Mouse (Mus musculus) gastrocnemius, adult 2 months (tissue): ENCODE data around the gene Mrps21. TPM values are rescaled to one million over a fixed set of nuclear protein-coding genes. Genes with fewer than 3 reads are reported as not detected.
"Not testable (repeated sequence)": the region's sequence is repeated elsewhere in the genome, so short reads cannot be mapped to it uniquely, and the experiment has no call there.

ENCODE experiments used
- DNase-seq: peaks from one replicate; pipeline ENCODE4 v3.0.0; 2022
- H3K27ac ChIP-seq: fragments of 200-600 bp; 2 replicates; pipeline ENCODE4 v1.8.1; 2022; ENCODE audit warnings: mild to moderate bottlenecking
- H3K4me3 ChIP-seq: fragments of 200-600 bp; 2 replicates; pipeline ENCODE4 v1.8.1; 2022; ENCODE audit warnings: mild to moderate bottlenecking, moderate library complexity
- CTCF ChIP-seq: fragments of 200-600 bp; IDR thresholded peaks from 2 replicates; pipeline ENCODE4 v1.8.1; 2022; ENCODE audit warnings: antibody characterized with exemption, mild to moderate bottlenecking, moderate library complexity
- intact Hi-C: fragments of 180-260 bp; cut with DNase I; formaldehyde crosslinking; loops from one replicate; pipeline ENCODE4 v1.15.1; 2025
- total RNA-seq, 2 experiments: library from RNA; stranded (reverse); gene quantifications; 2 replicates each; pipeline ENCODE4 v1.2.3; 2021

Gene Mrps21
- total RNA-seq, 2 experiments from 2014 or later: 303 to 336 TPM

GRCm38 (mm10) chr3:95901616-95902372, 30.5 kb upstream of the Mrps21 start:
- intact Hi-C loops: no loop called here
- Histone ChIP-seq H3K4me3 (peak overlapping the region; percentile 80), H3K27ac (peak overlapping the region; percentile 87)
- peak; percentile 80 for DNase-seq
- TF ChIP-seq CTCF: no peak

GRCm38 (mm10) chr3:95899800-95900524, 28.6 kb upstream of the Mrps21 start:
- Histone ChIP-seq H3K27ac (peak overlapping the region; percentile 12), H3K4me3 (no peak overlapping the region)
- TF ChIP-seq CTCF: no peak
- DNase-seq: no peak
- intact Hi-C loops: no loop called here

- intact Hi-C loops, H3K4me3 ChIP-seq: not testable (repeated sequence)
Observed at GRCm38 (mm10) chr3:95895501-95895900, 24.2 kb upstream of the Mrps21 start.

GRCm38 (mm10) chr3:95894317-95895160, 23.2 kb upstream of the Mrps21 start:
- intact Hi-C loops: no loop called here
- Histone ChIP-seq H3K27ac (peak overlapping the region; percentile 94), H3K4me3 (peak overlapping the region; percentile 74)
- peak; percentile 69 for DNase-seq
- TF ChIP-seq CTCF: no peak

More at GRCm38 (mm10) chr3:95895501-95895900, 24.2 kb upstream of the Mrps21 start:
- not testable (repeated sequence) for DNase-seq, H3K27ac ChIP-seq

GRCm38 (mm10) chr3:95893606-95894316, 22.4 kb upstream of the Mrps21 start, which contains the start of gene Aph1a:
Gene Aph1a (plus strand): TSS chr3:95893969.
- Histone ChIP-seq H3K4me3 (peak within 1 kb of the TSS; percentile 74), H3K27ac (peak within 1 kb of the TSS; percentile 94)
- intact Hi-C loops: not testable (repeated sequence)
- DNase-seq: peak; percentile 97

GRCm38 (mm10) chr3:95893126-95893525, 21.8 kb upstream of the Mrps21 start:
- Histone ChIP-seq H3K4me3 (peak overlapping the region; percentile 74), H3K27ac (peak overlapping the region; percentile 94)
- TF ChIP-seq CTCF: no peak
- intact Hi-C loops: no loop called here
- no peak for DNase-seq

GRCm38 (mm10) chr3:95892066-95893052, 21.0 kb upstream of the Mrps21 start:
- intact Hi-C loops: no loop called here
- Histone ChIP-seq H3K4me3 (peak overlapping the region; percentile 50), H3K27ac (peak overlapping the region; percentile 94)
- no peak for DNase-seq
- TF ChIP-seq CTCF: no peak

GRCm38 (mm10) chr3:95891211-95892065, 20.1 kb upstream of the Mrps21 start, which contains the start of gene BC028528:
Gene BC028528 (minus strand): TSS chr3:95892005.
- DNase-seq: no peak
- peak within 1 kb of the TSS; percentile 50 for H3K4me3 ChIP-seq
- TF ChIP-seq CTCF: no peak
- peak within 1 kb of the TSS; percentile 80 for H3K27ac ChIP-seq
- intact Hi-C loops: no loop called here

- no peak overlapping the region for H3K4me3 ChIP-seq
- no peak for DNase-seq
- peak overlapping the region; percentile 80; the same call in 1 of the 2 replicates for H3K27ac ChIP-seq
- intact Hi-C loops: no loop called here
- no peak for TF ChIP-seq CTCF
Observed at GRCm38 (mm10) chr3:95889664-95890063, 18.3 kb upstream of the Mrps21 start.

- Histone ChIP-seq H3K4me3 (no peak overlapping the region), H3K27ac (no peak overlapping the region)
- no peak for DNase-seq
- intact Hi-C loops: no loop called here
- TF ChIP-seq CTCF: no peak
Observed at GRCm38 (mm10) chr3:95887596-95887995, 16.3 kb upstream of the Mrps21 start.
